Mouse (Mus musculus): Measurements from ENCODE around the gene Irf2bp2. TPM values are rescaled to one million over a fixed set of nuclear protein-coding genes. Genes with fewer than 3 reads are reported as not detected.
"Not testable (repeated sequence)": the region's sequence is repeated elsewhere in the genome, so short reads cannot be mapped to it uniquely, and the experiment has no call there.

Irf2bp2 gene
- total RNA-seq, 2 experiments from 2014 or later: 56.9 to 62.5 TPM

- intact Hi-C loops (cut with DNase I): no loop called here
- DNase-seq (ENCODE audit: low spot score in 2 of 2): no peak
Measured at GRCm38 (mm10) chr8:126609556-126610263, 15.9 kb upstream of the Irf2bp2 start.

- DNase-seq (ENCODE audit: low spot score in 2 of 2): no peak
- intact Hi-C loops (cut with DNase I): loop anchor here (5.0 kb wide), 1 partner anchor 34 kb away; no protein-coding TSS in a partner anchor
Measured at GRCm38 (mm10) chr8:126603241-126603947, 9.6 kb upstream of the Irf2bp2 start.

GRCm38 (mm10) chr8:126602641-126603040, 8.9 kb upstream of the Irf2bp2 start:
- DNase-seq (ENCODE audit: low spot score in 2 of 2): no peak
- intact Hi-C loops (cut with DNase I): loop anchor here (5.0 kb wide), 1 partner anchor 35 kb away; no protein-coding TSS in a partner anchor

GRCm38 (mm10) chr8:126601325-126601724, 7.5 kb upstream of the Irf2bp2 start:
- no peak for DNase-seq (ENCODE audit: low spot score in 2 of 2)
- intact Hi-C loops (cut with DNase I): loop anchor here (5.0 kb wide), 1 partner anchor 36 kb away; no protein-coding TSS in a partner anchor

GRCm38 (mm10) chr8:126600816-126601243, 7.0 kb upstream of the Irf2bp2 start:
- intact Hi-C loops (cut with DNase I): loop anchor here (5.0 kb wide), 1 partner anchor 36 kb away; no protein-coding TSS in a partner anchor
- DNase-seq (ENCODE audit: low spot score in 2 of 2): no peak

- intact Hi-C loops (cut with DNase I): loop anchor here (5.0 kb wide), 1 partner anchor 37 kb away; no protein-coding TSS in a partner anchor
- DNase-seq (ENCODE audit: low spot score in 2 of 2): not testable (repeated sequence)
Measured at GRCm38 (mm10) chr8:126600388-126600787, 6.6 kb upstream of the Irf2bp2 start.

GRCm38 (mm10) chr8:126599297-126599696, 5.5 kb upstream of the Irf2bp2 start:
- intact Hi-C loops (cut with DNase I): loop anchor here (5.0 kb wide), 1 partner anchor 138 kb away; no protein-coding TSS in a partner anchor
- DNase-seq (ENCODE audit: low spot score in 2 of 2): no peak

- no peak for DNase-seq (ENCODE audit: low spot score in 2 of 2)
- intact Hi-C loops (cut with DNase I): loop anchor here (5.0 kb wide), 1 partner anchor 139 kb away; no protein-coding TSS in a partner anchor
Measured at GRCm38 (mm10) chr8:126598218-126598617, 4.4 kb upstream of the Irf2bp2 start.

- intact Hi-C loops (cut with DNase I): loop anchor here (5.0 kb wide), 1 partner anchor 141 kb away; no protein-coding TSS in a partner anchor
Measured at GRCm38 (mm10) chr8:126596721-126597120, 2.9 kb upstream of the Irf2bp2 start.

GRCm38 (mm10) chr8:126596097-126596634, 2.4 kb upstream of the Irf2bp2 start:
- peak; percentile 89 to 97 for DNase-seq (ENCODE audit: low spot score in 2 of 2)
- intact Hi-C loops (cut with DNase I): loop anchor here (5.0 kb wide), 1 partner anchor 141 kb away; no protein-coding TSS in a partner anchor

More at GRCm38 (mm10) chr8:126596721-126597120, 2.9 kb upstream of the Irf2bp2 start:
- no peak for DNase-seq (ENCODE audit: low spot score in 2 of 2)

GRCm38 (mm10) chr8:126595204-126596061, 1.6 kb upstream of the Irf2bp2 start:
- intact Hi-C loops (cut with DNase I): loop anchor here (2.0 to 5.0 kb wide), 3 partner anchors 142 to 325 kb away; no protein-coding TSS in a partner anchor
- DNase-seq (ENCODE audit: low spot score in 2 of 2): peak; percentile 55 to 79

GRCm38 (mm10) chr8:126594481-126595000, 755 bp upstream of the Irf2bp2 start:
- intact Hi-C loops (cut with DNase I): loop anchor here (1.0 to 5.0 kb wide), 4 partner anchors 70 to 326 kb away; no protein-coding TSS in a partner anchor
- peak; percentile 99 for DNase-seq (ENCODE audit: low spot score in 2 of 2)

GRCm38 (mm10) chr8:126592771-126593571, 815 bp downstream of the Irf2bp2 start:
- intact Hi-C loops (cut with DNase I): loop anchor here (5.0 kb wide), 1 partner anchor 244 kb away; no protein-coding TSS in a partner anchor

GRCm38 (mm10) chr8:126592381-126592770, 1.4 kb downstream of the Irf2bp2 start:
- intact Hi-C loops (cut with DNase I): loop anchor here (5.0 kb wide), 1 partner anchor 245 kb away; no protein-coding TSS in a partner anchor
- DNase-seq (ENCODE audit: low spot score in 2 of 2): no peak

More at GRCm38 (mm10) chr8:126592771-126593571, 815 bp downstream of the Irf2bp2 start:
- DNase-seq (ENCODE audit: low spot score in 2 of 2): peak in 1 of 2 experiments; percentile 46

- peak in 1 of 2 experiments; percentile 51 for DNase-seq (ENCODE audit: low spot score in 2 of 2)
- intact Hi-C loops (cut with DNase I): loop anchor here (5.0 kb wide), 1 partner anchor 245 kb away; no protein-coding TSS in a partner anchor
Measured at GRCm38 (mm10) chr8:126591821-126592268, 1.9 kb downstream of the Irf2bp2 start.

- intact Hi-C loops (cut with DNase I): loop anchor here (5.0 kb wide), 1 partner anchor 246 kb away; no protein-coding TSS in a partner anchor
- peak in 1 of 2 experiments; percentile 44 for DNase-seq (ENCODE audit: low spot score in 2 of 2)
Measured at GRCm38 (mm10) chr8:126591141-126591820, 2.5 kb downstream of the Irf2bp2 start.
